Mouse (Mus musculus): ENCODE measurements around the gene Nfam1.

- TF ChIP-seq POLR2A (IDR thresholded peaks at IDR 0.05; ENCODE audit: control insufficient read depth, low read depth, low read length), result no peak
- no peak for TF ChIP-seq CTCF (IDR thresholded peaks at IDR 0.05; ENCODE audit: control insufficient read depth, insufficient read depth, insufficient replicate concordance, low read depth, low read length)
Observed at GRCm38 (mm10) chr15:83043362-83043708, 10.2 kb upstream of the Nfam1 start.

Data from testis, adult 2 months (tissue).